Mouse (Mus musculus) G1E-ER4 (cell line): Measurements from ENCODE around the gene Vmp1. TPM values are rescaled to one million over a fixed set of nuclear protein-coding genes. Genes with fewer than 3 reads are reported as not detected.

Source experiments
- GATA1 ChIP-seq: IDR thresholded peaks from one replicate; pipeline ENCODE4 v1.8.0; 2012; ENCODE audit warnings: low read length, inconsistent platforms
- polyA plus RNA-seq: library from polyadenylated mRNA; stranded (reverse); fragments of >175 nt; gene quantifications from 2 replicates; pipeline ENCODE4 v1.2.3, GENCODE M21; 2012

The Vmp1 gene
- polyA plus RNA-seq, 1 experiment: 25.3 TPM

GRCm38 (mm10) chr11:86684126-86685012 lies 733 bp upstream of the Vmp1 start:
- TF ChIP-seq GATA1: no peak

GRCm38 (mm10) chr11:86682861-86683260 lies 775 bp downstream of the Vmp1 start:
- TF ChIP-seq GATA1: no peak

GRCm38 (mm10) chr11:86681423-86681822 lies 2.2 kb downstream of the Vmp1 start:
- TF ChIP-seq GATA1: no peak

GRCm38 (mm10) chr11:86680729-86681128 lies 2.9 kb downstream of the Vmp1 start:
- TF ChIP-seq GATA1: no peak

GRCm38 (mm10) chr11:86678957-86679356 lies 4.7 kb downstream of the Vmp1 start:
- TF ChIP-seq GATA1: no peak

GRCm38 (mm10) chr11:86675520-86675919 lies 8.1 kb downstream of the Vmp1 start:
- TF ChIP-seq GATA1: no peak

- no peak for TF ChIP-seq GATA1
Measured at GRCm38 (mm10) chr11:86672772-86673171, 10.9 kb downstream of the Vmp1 start.

GRCm38 (mm10) chr11:86671041-86671675 lies 12.5 kb downstream of the Vmp1 start:
- TF ChIP-seq GATA1: no peak

- no peak for TF ChIP-seq GATA1
Measured at GRCm38 (mm10) chr11:86668169-86668568, 15.5 kb downstream of the Vmp1 start.

- TF ChIP-seq GATA1: peak; percentile 24
Measured at GRCm38 (mm10) chr11:86667553-86667952, 16.1 kb downstream of the Vmp1 start.

GRCm38 (mm10) chr11:86664406-86664805 lies 19.2 kb downstream of the Vmp1 start:
- no peak for TF ChIP-seq GATA1

GRCm38 (mm10) chr11:86663977-86664376 lies 19.7 kb downstream of the Vmp1 start:
- TF ChIP-seq GATA1: no peak

- no peak for TF ChIP-seq GATA1
Measured at GRCm38 (mm10) chr11:86662986-86663895, 20.4 kb downstream of the Vmp1 start.

GRCm38 (mm10) chr11:86657863-86658262 lies 25.8 kb downstream of the Vmp1 start:
- TF ChIP-seq GATA1: no peak

GRCm38 (mm10) chr11:86656849-86657567 lies 26.6 kb downstream of the Vmp1 start:
- peak; percentile 32 for TF ChIP-seq GATA1
